Mouse (Mus musculus): ENCODE data around the gene Gm28308. TPM values are rescaled to one million over a fixed set of nuclear protein-coding genes. Genes with fewer than 3 reads are reported as not detected.

Gene Gm28308
- polyA plus RNA-seq, 1 experiment from 2014 or later, result not detected

GRCm38 (mm10) chr6:52235866-52236265 is 22.7 kb upstream of the Gm28308 start:
- Histone ChIP-seq H3K4me2 (replicated peaks) (peak overlapping the region; percentile 75), H3K27ac (peak overlapping the region; percentile 100), H3K9ac (peak overlapping the region; percentile 100), H3K36me3 (peaks cover 27% of the 10 kb centered on the region), H3K4me3 (peak overlapping the region; percentile 95), H3K27me3 (peaks cover 2% of the 10 kb centered on the region; the same call in 1 of the 2 replicates), H3K9me3 (no peaks in the 10 kb centered on the region), H3K4me1 (peaks cover 24% of the 10 kb centered on the region)
- no peak for ATAC-seq (ENCODE audit: low FRiP score, low read depth)
- WGBS, result 11% methylated on average over 6 of the region's 6 CpGs

GRCm38 (mm10) chr6:52235267-52235666 is 22.1 kb upstream of the Gm28308 start:
- H3K9ac ChIP-seq, result peak overlapping the region; percentile 100
- no peak for ATAC-seq (ENCODE audit: low FRiP score, low read depth)
- H3K36me3 ChIP-seq, result peaks cover 28% of the 10 kb centered on the region
- no peaks in the 10 kb centered on the region for H3K9me3 ChIP-seq
- H3K4me3 ChIP-seq, result peak overlapping the region; percentile 95
- no peaks in the 10 kb centered on the region for H3K27me3 ChIP-seq
- peaks cover 22% of the 10 kb centered on the region for H3K4me1 ChIP-seq
- peak overlapping the region; percentile 75 for H3K4me2 ChIP-seq (replicated peaks)
- H3K27ac ChIP-seq, result peak overlapping the region; percentile 100
- WGBS, result 10% methylated on average over 9 of the region's 9 CpGs

- Histone ChIP-seq H3K27me3 (no peaks in the 10 kb centered on the region), H3K9me3 (no peaks in the 10 kb centered on the region), H3K27ac (peak overlapping the region; percentile 100), H3K4me2 (replicated peaks) (peak overlapping the region; percentile 75), H3K4me3 (peak overlapping the region; percentile 95), H3K36me3 (peaks cover 33% of the 10 kb centered on the region), H3K9ac (peak overlapping the region; percentile 100), H3K4me1 (peaks cover 22% of the 10 kb centered on the region)
- ATAC-seq (ENCODE audit: low FRiP score, low read depth), result peak; percentile 68
- under 1% methylated on average over 61 of the region's 68 CpGs for WGBS
Observed at GRCm38 (mm10) chr6:52234428-52235140, 21.4 kb upstream of the Gm28308 start.

- WGBS, result under 1% methylated on average over 70 of the region's 70 CpGs
- peak overlapping the region; percentile 100 for H3K9ac ChIP-seq
- peaks cover 22% of the 10 kb centered on the region for H3K4me1 ChIP-seq
- H3K36me3 ChIP-seq, result peaks cover 35% of the 10 kb centered on the region
- H3K4me2 ChIP-seq (replicated peaks), result peak overlapping the region; percentile 75
- H3K9me3 ChIP-seq, result no peaks in the 10 kb centered on the region
- no peaks in the 10 kb centered on the region for H3K27me3 ChIP-seq
- ATAC-seq (ENCODE audit: low FRiP score, low read depth), result peak; percentile 45
- peak overlapping the region; percentile 100 for H3K27ac ChIP-seq
- H3K4me3 ChIP-seq, result peak overlapping the region; percentile 95
Observed at GRCm38 (mm10) chr6:52233546-52234427, 20.6 kb upstream of the Gm28308 start.

GRCm38 (mm10) chr6:52232984-52233545 is 19.9 kb upstream of the Gm28308 start:
- Histone ChIP-seq H3K9me3 (no peaks in the 10 kb centered on the region), H3K4me1 (peaks cover 22% of the 10 kb centered on the region), H3K27ac (peak overlapping the region; percentile 100), H3K4me3 (peak overlapping the region; percentile 95), H3K4me2 (replicated peaks) (peak overlapping the region; percentile 75), H3K36me3 (peaks cover 35% of the 10 kb centered on the region), H3K9ac (peak overlapping the region; percentile 100), H3K27me3 (no peaks in the 10 kb centered on the region)
- WGBS, result 1% methylated on average over 23 of the region's 23 CpGs
- no peak for ATAC-seq (ENCODE audit: low FRiP score, low read depth)

- peak overlapping the region; percentile 100 for H3K27ac ChIP-seq
- H3K4me1 ChIP-seq, result peaks cover 25% of the 10 kb centered on the region
- no peak for ATAC-seq (ENCODE audit: low FRiP score, low read depth)
- peak overlapping the region; percentile 75 for H3K4me2 ChIP-seq (replicated peaks)
- no peaks in the 10 kb centered on the region for H3K27me3 ChIP-seq
- H3K4me3 ChIP-seq, result peak overlapping the region; percentile 95
- peak overlapping the region; percentile 100 for H3K9ac ChIP-seq
- under 1% methylated on average over 18 of the region's 18 CpGs for WGBS
- peaks cover 35% of the 10 kb centered on the region for H3K36me3 ChIP-seq
- H3K9me3 ChIP-seq, result no peaks in the 10 kb centered on the region
Observed at GRCm38 (mm10) chr6:52232568-52232965, 19.4 kb upstream of the Gm28308 start.

- H3K9me3 ChIP-seq, result no peaks in the 10 kb centered on the region
- no peaks in the 10 kb centered on the region for H3K27me3 ChIP-seq
- peak overlapping the region; percentile 95 for H3K4me3 ChIP-seq
- H3K36me3 ChIP-seq, result peaks cover 35% of the 10 kb centered on the region
- WGBS, result under 1% methylated on average over 18 of the region's 18 CpGs
- H3K27ac ChIP-seq, result peak overlapping the region; percentile 100
- H3K4me1 ChIP-seq, result peaks cover 28% of the 10 kb centered on the region
- no peak for ATAC-seq (ENCODE audit: low FRiP score, low read depth)
- H3K4me2 ChIP-seq (replicated peaks), result peak overlapping the region; percentile 75
- peak overlapping the region; percentile 100 for H3K9ac ChIP-seq
Observed at GRCm38 (mm10) chr6:52231885-52232567, 18.9 kb upstream of the Gm28308 start.

- Histone ChIP-seq H3K27me3 (no peaks in the 10 kb centered on the region), H3K27ac (peak within 1 kb of the TSS; percentile 100), H3K9ac (peak within 1 kb of the TSS; percentile 100), H3K4me3 (peak within 1 kb of the TSS; percentile 95), H3K9me3 (no peaks in the 10 kb centered on the region), H3K36me3 (peaks cover 31% of the 10 kb centered on the region), H3K4me2 (replicated peaks) (peak within 1 kb of the TSS; percentile 89), H3K4me1 (peaks cover 19% of the 10 kb centered on the region)
- ATAC-seq (ENCODE audit: low FRiP score, low read depth), result peak; percentile 25; the same call in 1 of the 2 replicates
- under 1% methylated on average over 24 of the region's 36 CpGs for WGBS
Observed at GRCm38 (mm10) chr6:52230516-52231165, 17.5 kb upstream of the Gm28308 start, which contains the start of gene Hoxa9. Gene Hoxa9, minus strand, starts transcription at chr6:52231089.

- H3K9me3 ChIP-seq, result no peaks in the 10 kb centered on the region
- peak overlapping the region; percentile 95 for H3K4me3 ChIP-seq
- H3K4me2 ChIP-seq (replicated peaks), result peak overlapping the region; percentile 89
- WGBS, result under 1% methylated on average over 44 of the region's 44 CpGs
- no peaks in the 10 kb centered on the region for H3K27me3 ChIP-seq
- peak overlapping the region; percentile 99 for H3K27ac ChIP-seq
- H3K4me1 ChIP-seq, result peaks cover 12% of the 10 kb centered on the region
- H3K36me3 ChIP-seq, result peaks cover 40% of the 10 kb centered on the region
- peak overlapping the region; percentile 99 for H3K9ac ChIP-seq
- ATAC-seq (ENCODE audit: low FRiP score, low read depth), result no peak
Observed at GRCm38 (mm10) chr6:52229558-52230416, 16.6 kb upstream of the Gm28308 start.

Data from limb, embryonic 13.5 days (tissue).